Mouse (Mus musculus) liver, embryonic 14.5 days (tissue): ENCODE results near the gene Ank.

Experiments
- CTCF ChIP-seq: IDR thresholded peaks from 2 replicates; pipeline ENCODE4 v1.5.1; 2016; ENCODE audit warnings: antibody characterized with exemption, low read depth, control low read depth
- EP300 ChIP-seq: IDR thresholded peaks from 2 replicates; pipeline ENCODE4 v1.6.1; 2016; ENCODE audit warnings: antibody characterized with exemption, low read depth

GRCm38 (mm10) chr15:27519857-27520256 lies 53.4 kb downstream of the Ank start:
- TF ChIP-seq CTCF (no peak), EP300 (no peak)
